ENCODE assay signal across 26 mouse cellular contexts in genomic region chr6:91057989-91058388, GRCm38 (mm10). TPM values are rescaled to one million over a fixed set of nuclear protein-coding genes. Genes with fewer than 3 reads are reported as not detected.
DNase-seq lines count a peak whose midpoint lies in the region; ATAC-seq lines count a peak whose summit lies in the region.
"Had no signal": no experiment of that assay in that cellular context is flagged by ENCODE, and none has a peak within 500 bp of the region (broad histone marks: within the 10 kb centered on the region; RNA-seq: fewer than 3 reads in every experiment).

No protein-coding gene starts in this region.

- DNase-seq in intestine, embryonic 14.5 days (ENCODE audit: low spot score): peak; percentile 68
- DNase-seq in lung, postnatal 10 days: peak; percentile 13
- no peak for DNase-seq in lung, postnatal 25 days (ENCODE audit: low spot score)
- DNase-seq in kidney, postnatal 14 days: peak; percentile 49
- DNase-seq in thymus, postnatal 25 days: no peak
- no peak for DNase-seq in heart, embryonic 10.5 days (ENCODE audit: low spot score)
- DNase-seq: adrenal gland, postnatal 10 days; cerebellum, adult 18-20 months; heart, postnatal 4 days; lung, embryonic 14.5 days; lung, postnatal 4 days; retina, postnatal 1 day; right cerebral cortex, postnatal 25 days; spleen, adult 18-20 months; thymus, postnatal 4 days had no signal

- H3K4me3 ChIP-seq in intestine, embryonic 14.5 days (ENCODE audit: low read depth, low read length): no peak overlapping the region
- no peak overlapping the region for H3K4me3 ChIP-seq in intestine, embryonic 16.5 days (ENCODE audit: low read length)
- no peak overlapping the region for H3K4me3 ChIP-seq in heart, embryonic 10.5 days
- H3K4me3 ChIP-seq: embryonic facial prominence, embryonic 12.5 days; erythroblast, embryonic 14.5 days; forebrain, embryonic 12.5 days; intestine, embryonic 15.5 days; limb, embryonic 12.5 days; midbrain, embryonic 15.5 days; myocyte; neural tube, embryonic 13.5 days had no signal

- WGBS in intestine, embryonic 14.5 days: 45% methylated on average over 2 of the region's 2 CpGs
- WGBS in intestine, embryonic 16.5 days: 74% methylated on average over 2 of the region's 2 CpGs
- WGBS in heart, embryonic 10.5 days: 72% methylated on average over 2 of the region's 2 CpGs

- no peak overlapping the region for H3K9ac ChIP-seq in intestine, embryonic 14.5 days (ENCODE audit: low read length)
- no peak overlapping the region; the same call in 1 of the 2 replicates for H3K9ac ChIP-seq in intestine, embryonic 16.5 days (ENCODE audit: low read depth, low read length)
- H3K9ac ChIP-seq: embryonic facial prominence, embryonic 12.5 days; forebrain, embryonic 12.5 days; hindbrain, embryonic 14.5 days; intestine, embryonic 15.5 days; limb, embryonic 12.5 days; liver, embryonic 14.5 days; lung, embryonic 14.5 days; midbrain, embryonic 15.5 days; neural tube, embryonic 13.5 days had no signal

- no peaks in the 10 kb centered on the region for H3K27me3 ChIP-seq in intestine, embryonic 14.5 days (replicated peaks; ENCODE audit: control insufficient read depth, insufficient read depth, low read length)
- H3K27me3 ChIP-seq in intestine, embryonic 16.5 days (replicated peaks; ENCODE audit: control insufficient read depth, insufficient read depth, low read length): no peaks in the 10 kb centered on the region
- peaks cover 47% of the 10 kb centered on the region for H3K27me3 ChIP-seq in heart, embryonic 10.5 days (ENCODE audit: insufficient read depth, poor library complexity, severe bottlenecking)
- H3K27me3 ChIP-seq: embryonic facial prominence, embryonic 12.5 days; forebrain, embryonic 12.5 days; intestine, embryonic 15.5 days; limb, embryonic 12.5 days; midbrain, embryonic 15.5 days; neural tube, embryonic 13.5 days had no signal

- H3K9me3 ChIP-seq in intestine, embryonic 14.5 days (ENCODE audit: control insufficient read depth, low read length): no peaks in the 10 kb centered on the region
- H3K9me3 ChIP-seq in intestine, embryonic 16.5 days (ENCODE audit: control insufficient read depth, low read length): no peaks in the 10 kb centered on the region
- H3K9me3 ChIP-seq in heart, embryonic 10.5 days: no peaks in the 10 kb centered on the region
- H3K9me3 ChIP-seq: embryonic facial prominence, embryonic 12.5 days; forebrain, embryonic 12.5 days; intestine, embryonic 15.5 days; limb, embryonic 12.5 days; midbrain, embryonic 15.5 days; neural tube, embryonic 13.5 days had no signal

- H3K36me3 ChIP-seq in intestine, embryonic 14.5 days (ENCODE audit: control insufficient read depth, insufficient read depth, low read length): peaks cover 4% of the 10 kb centered on the region; the same call in 1 of the 2 replicates
- no peaks in the 10 kb centered on the region for H3K36me3 ChIP-seq in intestine, embryonic 16.5 days (ENCODE audit: control insufficient read depth, insufficient read depth, low read length)
- H3K36me3 ChIP-seq in heart, embryonic 10.5 days: 0 out of 2 replicates have a peak, but pooled peaks cover 3% of the 10 kb centered on the region
- H3K36me3 ChIP-seq: embryonic facial prominence, embryonic 12.5 days; intestine, embryonic 15.5 days; limb, embryonic 12.5 days had no signal

- no peak overlapping the region for H3K4me2 ChIP-seq in intestine, embryonic 14.5 days (ENCODE audit: low read length)
- no peak overlapping the region for H3K4me2 ChIP-seq in intestine, embryonic 16.5 days (ENCODE audit: low read depth, low read length)
- H3K4me2 ChIP-seq: embryonic facial prominence, embryonic 12.5 days; forebrain, embryonic 12.5 days; hindbrain, embryonic 14.5 days; intestine, embryonic 15.5 days; limb, embryonic 12.5 days; lung, embryonic 14.5 days; midbrain, embryonic 15.5 days; neural tube, embryonic 13.5 days had no signal

- peak; percentile 51; the same call in 1 of the 2 replicates for ATAC-seq in intestine, embryonic 14.5 days (replicated peaks; ENCODE audit: low FRiP score, low TSS enrichment, low read depth)
- no peak for ATAC-seq in intestine, embryonic 16.5 days
- ATAC-seq: intestine, embryonic 15.5 days; midbrain, embryonic 15.5 days had no signal

- H3K4me1 ChIP-seq in intestine, embryonic 14.5 days (replicated peaks; ENCODE audit: control insufficient read depth, insufficient read depth, low read length): peaks cover 8% of the 10 kb centered on the region
- H3K4me1 ChIP-seq in intestine, embryonic 16.5 days (ENCODE audit: control insufficient read depth, insufficient read depth, low read length): 0 out of 2 replicates have a peak, but pooled peaks cover 10% of the 10 kb centered on the region
- peaks cover 13% of the 10 kb centered on the region; the same call in 1 of the 2 replicates for H3K4me1 ChIP-seq in heart, embryonic 10.5 days
- H3K4me1 ChIP-seq: embryonic facial prominence, embryonic 12.5 days; forebrain, embryonic 12.5 days; intestine, embryonic 15.5 days; midbrain, embryonic 15.5 days had no signal

- no peak overlapping the region for H3K27ac ChIP-seq in intestine, embryonic 14.5 days (ENCODE audit: low read depth)
- no peak overlapping the region for H3K27ac ChIP-seq in intestine, embryonic 16.5 days (ENCODE audit: low read length)
- no peak overlapping the region for H3K27ac ChIP-seq in heart, embryonic 10.5 days
- H3K27ac ChIP-seq: embryonic facial prominence, embryonic 12.5 days; forebrain, embryonic 12.5 days; hindbrain, embryonic 14.5 days; intestine, embryonic 15.5 days; limb, embryonic 12.5 days; liver, embryonic 14.5 days; midbrain, embryonic 15.5 days; neural tube, embryonic 13.5 days had no signal

RNA-seq across cellular contexts. Expression of gene Nup210, which starts 58.6 kb away (rescaled TPM):
- 23.1 and 24.7 TPM in 2 replicates for polyA plus RNA-seq in intestine, embryonic 14.5 days (2014; fragmentation: Nextera tagmentation; extraction: Ambion mirVana)
- 13.7 TPM in 2 replicates for polyA plus RNA-seq in intestine, embryonic 16.5 days (2015; fragmentation: Nextera tagmentation; extraction: Ambion mirVana)
- polyA plus RNA-seq in heart, embryonic 10.5 days (2016; fragmentation: Nextera tagmentation; extraction: Ambion mirVana): 10.7 and 11.6 TPM in 2 replicates

Comparison
In these comparisons a context has a peak if more than half of its experiments do, and no peak if none do; other contexts are left out.
1. DNase-seq: peak in intestine, embryonic 14.5 days (single experiment), lung, postnatal 10 days (single experiment) and kidney, postnatal 14 days (single experiment); none in lung, postnatal 25 days (single experiment), thymus, postnatal 25 days (single experiment) and heart, embryonic 10.5 days (single experiment).